ENCODE assay signal across 8 mouse cellular contexts in the genomic region with DNA sequence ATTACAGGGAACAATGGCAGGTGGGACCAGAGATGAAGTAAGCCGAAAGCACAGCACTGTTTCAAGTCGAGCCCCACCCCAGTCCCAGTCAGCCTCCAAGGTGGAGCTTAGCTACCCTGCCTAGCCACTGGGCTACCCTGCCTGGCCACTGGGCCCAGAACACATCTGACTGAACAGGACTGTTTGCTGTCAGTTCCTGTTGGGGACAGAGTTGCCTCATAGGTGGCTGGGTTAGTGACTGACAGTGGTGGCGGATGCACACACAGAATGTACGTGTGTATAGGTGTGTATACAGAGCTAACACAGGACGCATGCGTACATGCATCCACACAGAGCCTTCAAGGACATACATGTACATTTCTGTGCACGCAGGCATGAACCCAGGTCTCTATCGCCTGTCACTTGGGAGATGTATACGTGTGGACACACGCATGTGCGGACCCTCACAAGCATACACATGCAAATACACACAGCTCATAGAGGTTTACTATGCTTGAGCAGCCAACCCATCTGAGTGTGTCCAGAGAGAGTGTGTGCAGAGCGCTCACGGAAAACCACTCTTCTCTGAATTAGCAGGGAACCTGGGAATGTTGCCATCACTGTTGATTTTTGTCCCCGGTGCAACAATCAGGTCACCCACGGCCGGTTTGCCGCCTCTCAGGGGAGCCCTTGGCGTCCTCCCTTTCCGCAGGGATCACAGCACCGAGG. TPM values are rescaled to one million over a fixed set of nuclear protein-coding genes. Genes with fewer than 3 reads are reported as not detected.
DNase-seq lines count a peak whose midpoint lies in the region; ATAC-seq lines count a peak whose summit lies in the region.

No protein-coding gene starts in this region.

- no peak for DNase-seq in cerebellum, adult 9-11 months
- no peak for DNase-seq in neural tube, embryonic 11.5 days (ENCODE audit: low spot score)
- no peak for DNase-seq in neural tube, embryonic 10.5 days (ENCODE audit: extremely low spot score, low spot score)
- DNase-seq in Muller cell, postnatal 12 days (ENCODE audit: inconsistent ontology term), result no peak

- peak overlapping the region; percentile 56 for H3K4me3 ChIP-seq in neural tube, embryonic 11.5 days (ENCODE audit: low read depth, low read length)
- peak overlapping the region; percentile 63 for H3K4me3 ChIP-seq in limb, embryonic 13.5 days
- H3K4me3 ChIP-seq in stomach, embryonic 14.5 days (ENCODE audit: low read depth, low read length), result peak overlapping the region; percentile 53

- ATAC-seq in cerebellum, adult (ENCODE audit: insufficient number of reproducible peaks, low FRiP score, low TSS enrichment), result 0 out of 2 replicates have a peak, but pooled peaks have one; percentile 5
- no peak for ATAC-seq in neural tube, embryonic 11.5 days (ENCODE audit: insufficient read depth, low FRiP score, low TSS enrichment)
- 0 out of 2 replicates have a peak, but pooled peaks have one; percentile 29 for ATAC-seq in limb, embryonic 13.5 days (ENCODE audit: low FRiP score, low read depth)
- ATAC-seq in stomach, embryonic 14.5 days (ENCODE audit: insufficient number of reproducible peaks, insufficient read depth, low FRiP score, low read depth), result 0 out of 2 replicates have a peak, but pooled peaks have one; percentile 17
- ATAC-seq in granulocyte monocyte progenitor cell, adult 5-6 weeks (replicated peaks; ENCODE audit: poor library complexity, severe bottlenecking), result no peak; the same call in 1 of the 2 replicates

- 33% methylated on average over 20 of the region's 20 CpGs for WGBS in neural tube, embryonic 11.5 days
- 38% methylated on average over 20 of the region's 20 CpGs for WGBS in limb, embryonic 13.5 days
- WGBS in stomach, embryonic 14.5 days, result 35% methylated on average over 20 of the region's 20 CpGs

- peaks cover 3% of the 10 kb centered on the region; the same call in 1 of the 2 replicates for H3K27me3 ChIP-seq in neural tube, embryonic 11.5 days (ENCODE audit: control insufficient read depth, insufficient read depth, low read length)
- peaks cover 14% of the 10 kb centered on the region for H3K27me3 ChIP-seq in limb, embryonic 13.5 days
- H3K27me3 ChIP-seq in stomach, embryonic 14.5 days (ENCODE audit: control insufficient read depth, insufficient read depth, low read length), result no peaks in the 10 kb centered on the region

- peak overlapping the region; percentile 93 for H3K4me2 ChIP-seq in neural tube, embryonic 11.5 days (ENCODE audit: low read depth)
- H3K4me2 ChIP-seq in limb, embryonic 13.5 days (replicated peaks), result peak overlapping the region; percentile 96
- H3K4me2 ChIP-seq in stomach, embryonic 14.5 days (replicated peaks; ENCODE audit: low read depth, low read length), result peak overlapping the region; percentile 97

- H3K36me3 ChIP-seq in neural tube, embryonic 11.5 days (ENCODE audit: control insufficient read depth, insufficient read depth, low read length), result no peaks in the 10 kb centered on the region
- H3K36me3 ChIP-seq in limb, embryonic 13.5 days, result no peaks in the 10 kb centered on the region
- no peaks in the 10 kb centered on the region for H3K36me3 ChIP-seq in stomach, embryonic 14.5 days (ENCODE audit: control insufficient read depth, insufficient read depth, low read length)

- peak overlapping the region; percentile 75 for H3K27ac ChIP-seq in neural tube, embryonic 11.5 days (ENCODE audit: low read depth, low read length)
- H3K27ac ChIP-seq in limb, embryonic 13.5 days, result no peak overlapping the region
- H3K27ac ChIP-seq in stomach, embryonic 14.5 days (ENCODE audit: low read length), result no peak overlapping the region

- H3K9ac ChIP-seq in neural tube, embryonic 11.5 days (ENCODE audit: low read length), result peak overlapping the region; percentile 69
- H3K9ac ChIP-seq in limb, embryonic 13.5 days, result peak overlapping the region; percentile 71
- peak overlapping the region; percentile 22; the same call in 1 of the 2 replicates for H3K9ac ChIP-seq in stomach, embryonic 14.5 days (replicated peaks; ENCODE audit: low read depth, low read length)

- peaks cover 6% of the 10 kb centered on the region for H3K4me1 ChIP-seq in neural tube, embryonic 11.5 days (ENCODE audit: control insufficient read depth, insufficient read depth, low read length)
- H3K4me1 ChIP-seq in limb, embryonic 13.5 days, result peaks cover 25% of the 10 kb centered on the region
- H3K4me1 ChIP-seq in stomach, embryonic 14.5 days (ENCODE audit: control insufficient read depth, insufficient read depth, low read length), result peaks cover 11% of the 10 kb centered on the region; the same call in 1 of the 2 replicates

- H3K9me3 ChIP-seq in neural tube, embryonic 11.5 days (ENCODE audit: control insufficient read depth, low read length), result no peaks in the 10 kb centered on the region
- no peaks in the 10 kb centered on the region for H3K9me3 ChIP-seq in limb, embryonic 13.5 days
- no peaks in the 10 kb centered on the region for H3K9me3 ChIP-seq in stomach, embryonic 14.5 days (ENCODE audit: control insufficient read depth, low read depth, low read length)

RNA-seq across cellular contexts. Expression of gene Gjd3, which starts 1.4 kb away (rescaled TPM):
- 0.57 TPM in 1 of 2 replicates, not detected in the other for polyA plus RNA-seq in neural tube, embryonic 11.5 days (2014; fragmentation: Nextera tagmentation; extraction: Ambion mirVana)
- 0.41 and 0.78 TPM in 2 replicates for polyA plus RNA-seq in limb, embryonic 13.5 days (2015; fragmentation: Nextera tagmentation; extraction: Ambion mirVana)
- polyA plus RNA-seq in stomach, embryonic 14.5 days (2014; fragmentation: Nextera tagmentation; extraction: Ambion mirVana), result not detected in 2 replicates
- total RNA-seq in granulocyte monocyte progenitor cell, adult 5-6 weeks (2014; fragmentation: Nextera tagmentation), result not detected in 2 replicates
- total RNA-seq in granulocyte monocyte progenitor cell, adult 5-6 weeks (2017), result 1.8 TPM in 1 of 2 replicates, not detected in the other

RNA-seq across cellular contexts. Expression of gene Top2a, which starts 42.5 kb away (rescaled TPM):
- polyA plus RNA-seq in neural tube, embryonic 11.5 days (2014; fragmentation: Nextera tagmentation; extraction: Ambion mirVana), result 338 and 339 TPM in 2 replicates
- 270 and 275 TPM in 2 replicates for polyA plus RNA-seq in limb, embryonic 13.5 days (2015; fragmentation: Nextera tagmentation; extraction: Ambion mirVana)
- 260 and 284 TPM in 2 replicates for polyA plus RNA-seq in stomach, embryonic 14.5 days (2014; fragmentation: Nextera tagmentation; extraction: Ambion mirVana)
- total RNA-seq in granulocyte monocyte progenitor cell, adult 5-6 weeks (2014; fragmentation: Nextera tagmentation), result 216 and 220 TPM in 2 replicates
- 674 and 681 TPM in 2 replicates for total RNA-seq in granulocyte monocyte progenitor cell, adult 5-6 weeks (2017)

RNA-seq across cellular contexts. Expression of gene Rara, which starts 53.8 kb away (rescaled TPM):
- 73.2 and 75.1 TPM in 2 replicates for polyA plus RNA-seq in neural tube, embryonic 11.5 days (2014; fragmentation: Nextera tagmentation; extraction: Ambion mirVana)
- 46.5 and 49.8 TPM in 2 replicates for polyA plus RNA-seq in limb, embryonic 13.5 days (2015; fragmentation: Nextera tagmentation; extraction: Ambion mirVana)
- 54.0 and 56.8 TPM in 2 replicates for polyA plus RNA-seq in stomach, embryonic 14.5 days (2014; fragmentation: Nextera tagmentation; extraction: Ambion mirVana)
- total RNA-seq in granulocyte monocyte progenitor cell, adult 5-6 weeks (2014; fragmentation: Nextera tagmentation), result 3.8 and 8.8 TPM in 2 replicates
- total RNA-seq in granulocyte monocyte progenitor cell, adult 5-6 weeks (2017), result 1.9 and 3.1 TPM in 2 replicates

RNA-seq across cellular contexts. Expression of gene Igfbp4, which starts 59.6 kb away (rescaled TPM):
- 353 and 365 TPM in 2 replicates for polyA plus RNA-seq in neural tube, embryonic 11.5 days (2014; fragmentation: Nextera tagmentation; extraction: Ambion mirVana)
- 1,212 and 1,268 TPM in 2 replicates for polyA plus RNA-seq in limb, embryonic 13.5 days (2015; fragmentation: Nextera tagmentation; extraction: Ambion mirVana)
- 494 and 532 TPM in 2 replicates for polyA plus RNA-seq in stomach, embryonic 14.5 days (2014; fragmentation: Nextera tagmentation; extraction: Ambion mirVana)
- 236 and 288 TPM in 2 replicates for total RNA-seq in granulocyte monocyte progenitor cell, adult 5-6 weeks (2014; fragmentation: Nextera tagmentation)
- total RNA-seq in granulocyte monocyte progenitor cell, adult 5-6 weeks (2017), result 279 and 410 TPM in 2 replicates

Comparison
In these comparisons a context has a peak if more than half of its experiments do, and no peak if none do; other contexts are left out.
1. ATAC-seq: peak in cerebellum, adult (single experiment), limb, embryonic 13.5 days (single experiment) and stomach, embryonic 14.5 days (single experiment); none in neural tube, embryonic 11.5 days (single experiment) and granulocyte monocyte progenitor cell, adult 5-6 weeks (single experiment).
2. Peak in every context shown above with its lines, with median percentiles within 50 percentile points of each other: H3K4me2 ChIP-seq, H3K4me3 ChIP-seq and H3K9ac ChIP-seq.